Mouse (Mus musculus) CD8-positive naive resting alpha-beta T cell, adult 57 days (primary cell): ENCODE data around the gene Tgm2. TPM values are rescaled to one million over a fixed set of nuclear protein-coding genes. Genes with fewer than 3 reads are reported as not detected.

Experiments used
- total RNA-seq: library from RNA; stranded (reverse); gene quantifications from one replicate; pipeline ENCODE4 v1.2.4, GENCODE M21; 2023

The Tgm2 gene
- 2.8 TPM for total RNA-seq

GRCm38 (mm10) chr2:158146223-158146622 is at the start of gene Tgm2:
Tgm2 (minus strand) TSS chr2:158146436.

Other genes with a start within 250 kb of the Tgm2 start
- not detected for gene Vstm2l, start 231.8 kb downstream of the Tgm2 start, total RNA-seq
- 27.2 TPM for gene Tti1, start 118.0 kb downstream of the Tgm2 start, total RNA-seq
- gene Rprd1b, start 117.9 kb downstream of the Tgm2 start, total RNA-seq, result 27.9 TPM
- gene D630003M21Rik, start 82.8 kb upstream of the Tgm2 start, total RNA-seq, result not detected
- not detected for gene Bpi, start 111.7 kb upstream of the Tgm2 start, total RNA-seq
- gene Lbp, start 160.1 kb upstream of the Tgm2 start, total RNA-seq, result 1.2 TPM
- not detected for gene Snhg11, start 229.2 kb upstream of the Tgm2 start, total RNA-seq